Mouse (Mus musculus) heart, embryonic 13.5 days (tissue): ENCODE measurements around the gene Agt. TPM values are rescaled to one million over a fixed set of nuclear protein-coding genes. Genes with fewer than 3 reads are reported as not detected.

Experiments used
- polyA plus RNA-seq: library from polyadenylated mRNA; unstranded; fragments of >200 nt; fragmentation: Nextera tagmentation; extraction: Ambion mirVana; gene quantifications from 2 replicates; pipeline ENCODE4 v1.2.1, GENCODE M21; 2015

The Agt gene
- polyA plus RNA-seq, 1 experiment from 2014 or later: 0.88 TPM

Other genes starting within 250 kb of the Agt start
- gene Pgbd5, start 130.0 kb downstream of the Agt start, polyA plus RNA-seq: 1.8 and 2.0 TPM in 2 replicates
- 20.5 and 20.7 TPM in 2 replicates for gene Cog2, start 48.9 kb downstream of the Agt start, polyA plus RNA-seq
- gene Capn9, start 6.4 kb upstream of the Agt start, polyA plus RNA-seq: 0.08 and 0.69 TPM in 2 replicates
- gene 2310022B05Rik, start 93.7 kb upstream of the Agt start, polyA plus RNA-seq: 37.8 TPM in 2 replicates
- 27.0 and 28.2 TPM in 2 replicates for gene Ttc13, start 152.3 kb upstream of the Agt start, polyA plus RNA-seq
- 14.0 and 17.2 TPM in 2 replicates for gene Arv1, start 152.4 kb upstream of the Agt start, polyA plus RNA-seq
- gene Fam89a, start 182.1 kb upstream of the Agt start, polyA plus RNA-seq: 2.2 and 2.4 TPM in 2 replicates
- 0.16 and 0.17 TPM in 2 replicates for gene Trim67, start 223.4 kb upstream of the Agt start, polyA plus RNA-seq